Mouse (Mus musculus): ENCODE data around the gene Dach1.

Dach1 gene

GRCm38 (mm10) chr14:98035261-98035660 lies 134.3 kb downstream of the Dach1 start:
- no peak for DNase-seq (ENCODE audit: low spot score)

DNA sequence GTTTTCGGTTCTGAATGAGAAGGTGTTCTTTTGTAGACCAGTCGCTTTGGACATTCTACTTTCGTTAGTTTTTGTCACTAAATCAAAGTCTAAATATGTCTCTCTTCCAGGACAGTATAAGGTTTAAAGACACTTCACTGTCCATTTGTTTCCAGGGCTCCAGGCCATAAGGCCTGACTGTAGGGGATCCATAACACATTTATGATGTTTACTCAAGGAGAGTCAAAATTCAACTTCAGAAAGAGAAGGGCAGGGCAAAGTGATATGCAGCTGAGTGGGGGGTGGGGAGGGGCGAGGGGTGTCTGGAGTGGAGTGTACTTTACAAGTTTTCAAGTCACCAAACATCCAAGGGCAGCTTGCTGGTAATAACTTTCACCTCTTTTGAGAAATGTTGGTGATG lies 146.0 kb downstream of the Dach1 start:
- DNase-seq (ENCODE audit: low spot score): no peak

- no peak for DNase-seq (ENCODE audit: low spot score)
These were observed 155.5 kb downstream of the Dach1 start for GRCm38 (mm10) chr14:98014053-98014452.

DNA sequence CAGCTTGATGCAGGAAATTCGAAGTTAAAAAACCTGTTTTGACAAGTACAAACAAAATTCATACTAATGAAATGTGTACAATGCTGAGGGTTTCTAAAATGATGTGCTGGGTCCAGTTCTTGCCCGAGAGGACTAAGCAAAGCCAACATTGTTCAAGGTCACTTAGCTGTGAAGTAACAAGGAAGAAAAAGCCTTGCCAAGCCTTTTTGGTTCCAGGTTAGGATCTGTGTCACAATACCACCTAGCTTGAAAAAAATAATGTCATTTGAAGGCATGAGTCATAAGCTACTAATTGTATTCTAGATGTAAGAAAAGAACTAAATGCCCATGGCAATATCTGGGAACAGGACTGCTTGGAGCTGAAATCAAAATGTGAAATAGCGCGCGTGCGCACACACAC lies 161.1 kb downstream of the Dach1 start:
- no peak for DNase-seq (ENCODE audit: low spot score)

DNA sequence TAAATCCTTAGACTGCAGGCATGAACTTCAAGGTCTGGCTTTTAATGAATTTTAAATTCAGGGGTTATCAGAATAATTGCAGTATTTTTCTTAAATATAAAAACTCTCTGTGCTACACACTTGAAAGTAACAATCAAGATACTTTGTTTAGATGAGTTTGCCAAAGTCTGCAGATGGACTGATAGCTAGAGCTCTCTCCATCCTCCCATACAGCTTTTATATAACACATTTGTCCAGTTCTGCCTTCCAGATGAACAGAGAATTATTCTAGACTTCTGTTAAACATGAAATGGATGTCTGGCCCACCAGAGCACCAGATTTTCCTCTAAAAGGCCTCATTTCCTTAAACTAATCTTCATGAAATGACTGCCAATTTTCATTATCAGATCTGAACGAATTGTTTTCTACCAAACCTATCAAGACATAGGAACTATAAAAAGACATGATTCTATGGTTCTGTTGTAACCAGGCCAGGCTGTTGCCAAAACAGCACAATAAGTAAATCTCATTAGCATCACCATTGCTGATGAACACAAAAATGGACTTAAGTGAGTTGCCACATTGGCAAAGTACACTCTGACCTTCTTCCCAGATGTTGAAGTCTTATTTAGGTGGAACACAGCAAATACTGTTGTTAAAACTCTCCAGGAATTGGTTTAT lies 167.4 kb downstream of the Dach1 start:
- DNase-seq (ENCODE audit: low spot score): no peak

- no peak for DNase-seq (ENCODE audit: low spot score)
These were observed 171.0 kb downstream of the Dach1 start for GRCm38 (mm10) chr14:97998584-97998983.

GRCm38 (mm10) chr14:97983251-97983650 lies 186.3 kb downstream of the Dach1 start:
- no peak for DNase-seq (ENCODE audit: low spot score)

GRCm38 (mm10) chr14:97982676-97983075 lies 186.9 kb downstream of the Dach1 start:
- DNase-seq (ENCODE audit: low spot score): no peak

- no peak for DNase-seq (ENCODE audit: low spot score)
These were observed 188.7 kb downstream of the Dach1 start for GRCm38 (mm10) chr14:97980879-97981278.

GRCm38 (mm10) chr14:97976091-97976490 lies 193.5 kb downstream of the Dach1 start:
- no peak for DNase-seq (ENCODE audit: low spot score)

GRCm38 (mm10) chr14:97975447-97975846 lies 194.1 kb downstream of the Dach1 start:
- DNase-seq (ENCODE audit: low spot score): no peak

- DNase-seq (ENCODE audit: low spot score): no peak
These were observed 205.0 kb downstream of the Dach1 start for GRCm38 (mm10) chr14:97964543-97965069.

- no peak for DNase-seq (ENCODE audit: low spot score)
These were observed 205.9 kb downstream of the Dach1 start for GRCm38 (mm10) chr14:97963624-97964023.

DNA sequence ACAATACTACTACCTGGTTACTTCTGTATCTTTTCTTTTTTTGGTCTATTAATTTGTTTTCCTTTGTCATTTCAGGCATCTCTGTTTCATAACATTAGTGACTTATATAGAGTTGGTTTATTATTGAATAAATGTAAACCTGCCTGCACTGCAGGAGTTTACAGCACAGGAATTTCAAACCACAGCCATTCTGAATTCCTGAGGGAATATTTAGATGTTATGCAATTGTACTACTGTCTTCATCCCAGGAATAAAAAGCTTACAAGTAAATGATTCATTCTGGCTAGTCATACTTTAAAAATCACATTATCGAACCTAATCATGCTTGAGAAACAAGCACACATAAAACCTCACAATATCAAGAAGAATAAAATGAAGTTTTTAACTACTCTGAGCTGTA lies 213.2 kb downstream of the Dach1 start:
- no peak for DNase-seq (ENCODE audit: low spot score)

- DNase-seq (ENCODE audit: low spot score): no peak
These were observed 224.1 kb downstream of the Dach1 start for GRCm38 (mm10) chr14:97945471-97945870.

DNA sequence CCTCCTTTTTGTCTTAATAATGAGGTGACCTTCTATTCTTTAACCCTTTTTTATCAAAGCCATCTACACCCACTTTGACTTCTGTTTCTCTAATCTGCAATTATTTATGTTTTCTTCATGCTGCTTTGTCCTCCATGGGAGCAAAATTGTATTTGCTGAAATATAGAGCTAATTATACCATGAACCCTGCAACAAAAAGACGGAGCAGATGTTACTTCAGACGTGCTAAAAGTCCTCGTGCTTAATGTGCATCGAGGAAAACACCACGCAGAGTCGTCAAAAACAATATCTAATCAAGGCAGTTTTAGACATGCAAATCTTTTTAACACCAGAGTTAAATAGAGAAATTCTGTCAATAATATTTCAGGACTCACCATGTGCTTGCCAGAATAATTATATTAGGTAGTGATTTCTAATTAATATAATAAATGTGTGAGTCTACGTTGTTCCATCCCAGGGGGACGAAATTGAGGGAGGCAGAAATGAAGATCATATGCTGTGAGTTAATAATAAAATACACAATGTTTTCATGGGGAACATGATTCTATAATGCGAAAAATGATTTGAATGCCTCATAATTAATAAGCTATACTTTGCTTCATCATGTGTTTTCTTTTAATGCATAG lies 224.8 kb downstream of the Dach1 start:
- no peak for DNase-seq (ENCODE audit: low spot score)

DNA sequence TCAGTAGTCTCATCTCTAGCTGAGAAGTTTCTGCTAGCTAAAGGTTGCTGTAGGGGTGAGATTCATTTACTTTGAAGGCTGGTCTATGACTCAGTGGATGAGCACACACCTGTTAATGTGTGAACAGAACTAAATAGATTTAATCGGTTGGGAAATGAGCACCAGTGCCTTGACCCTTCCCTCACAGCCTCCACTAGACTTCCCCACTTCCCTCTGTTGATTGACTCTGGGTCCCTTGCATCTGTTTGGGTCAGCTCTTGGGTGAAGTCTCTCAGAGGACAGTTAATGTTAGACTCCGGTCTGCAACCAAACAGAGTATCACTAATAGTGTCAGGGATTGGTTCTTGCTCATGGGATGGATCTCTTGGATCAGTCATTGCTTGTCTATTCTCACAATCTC lies 227.2 kb downstream of the Dach1 start:
- DNase-seq (ENCODE audit: low spot score): no peak

- DNase-seq (ENCODE audit: low spot score): no peak
These were observed 272.9 kb downstream of the Dach1 start for GRCm38 (mm10) chr14:97896622-97897021.

DNA sequence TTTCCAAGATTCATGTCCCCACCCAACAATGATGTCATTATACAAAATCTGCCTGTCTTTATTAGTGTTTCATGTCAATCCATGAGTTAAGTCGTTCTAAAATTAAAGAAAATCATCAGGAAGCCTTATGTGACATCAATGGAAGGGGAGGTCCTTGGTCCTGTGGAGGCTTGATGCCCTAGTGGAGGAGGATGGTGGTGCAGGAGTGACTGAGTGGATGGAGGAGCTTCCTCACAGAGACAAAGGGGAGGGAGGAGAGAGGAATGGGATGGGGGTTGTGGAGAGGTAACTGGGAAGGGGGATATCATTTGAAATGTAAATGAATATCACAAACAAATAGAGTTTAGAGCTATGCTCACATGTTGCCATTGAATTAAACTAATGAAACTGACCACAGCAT lies 287.6 kb downstream of the Dach1 start:
- DNase-seq (ENCODE audit: low spot score): peak; percentile 38

DNA sequence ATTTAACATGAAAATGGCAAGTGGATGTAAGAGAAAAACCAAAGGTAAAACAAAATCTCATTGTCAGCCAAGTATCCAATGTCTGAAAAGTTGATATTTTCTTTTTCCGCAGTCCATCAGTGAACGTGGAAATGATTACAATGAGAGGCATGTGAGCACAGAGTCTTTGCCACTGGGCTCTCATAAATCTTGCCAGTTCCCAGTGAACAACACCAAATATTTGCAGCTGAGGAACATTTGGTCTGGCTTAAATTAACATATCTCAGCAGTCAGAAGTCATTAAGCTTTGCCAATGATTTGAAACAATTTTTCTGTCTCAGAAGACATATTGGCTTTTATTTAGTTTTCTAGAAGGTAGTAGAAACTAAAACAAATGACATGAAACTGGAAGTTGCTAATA lies 298.6 kb downstream of the Dach1 start:
- no peak for DNase-seq (ENCODE audit: low spot score)

DNA sequence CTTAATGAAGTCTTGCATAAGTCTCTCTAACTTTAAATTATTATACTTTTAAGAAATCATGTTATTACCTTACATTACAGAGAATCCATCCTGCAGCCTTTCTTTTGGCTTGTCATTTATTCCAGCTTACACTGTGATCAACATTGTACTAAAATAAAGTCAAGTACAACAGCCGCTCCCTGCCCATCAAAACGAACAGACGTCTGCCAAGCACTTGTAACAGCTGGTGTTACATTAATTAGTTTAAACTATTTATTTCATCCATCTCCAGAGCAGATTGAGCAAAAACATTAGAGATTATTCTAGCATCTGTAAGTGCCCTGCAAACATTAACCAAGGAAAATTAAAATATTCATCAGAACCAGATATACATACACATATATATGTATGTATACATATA lies 311.2 kb downstream of the Dach1 start:
- DNase-seq (ENCODE audit: low spot score): no peak

GRCm38 (mm10) chr14:97857276-97857675 lies 312.3 kb downstream of the Dach1 start:
- DNase-seq (ENCODE audit: low spot score): no peak

- DNase-seq (ENCODE audit: low spot score): no peak
These were observed 314.2 kb downstream of the Dach1 start for GRCm38 (mm10) chr14:97855345-97855744.

GRCm38 (mm10) chr14:97850486-97850885 lies 319.1 kb downstream of the Dach1 start:
- DNase-seq (ENCODE audit: low spot score): no peak
